In genomic region chr2:144782481-144782880, GRCm38 (mm10) we compare ENCODE assay signal across 18 mouse cellular contexts. TPM values are rescaled to one million over a fixed set of nuclear protein-coding genes. Genes with fewer than 3 reads are reported as not detected.
"Had no signal": no experiment of that assay in that cellular context is flagged by ENCODE, and none has a peak within 500 bp of the region (broad histone marks: within the 10 kb centered on the region; RNA-seq: fewer than 3 reads in every experiment).

No protein-coding gene starts in this region.

- H3K27ac ChIP-seq: kidney, postnatal 0 days; layer of hippocampus, adult 2 months; limb, embryonic 13.5 days; liver, embryonic 14.5 days; midbrain, embryonic 10.5 days; neural tube, embryonic 12.5 days; stomach, postnatal 0 days had no signal

- H3K9ac ChIP-seq: limb, embryonic 13.5 days; liver, embryonic 14.5 days; neural tube, embryonic 12.5 days had no signal

- H3K27me3 ChIP-seq: limb, embryonic 13.5 days; neural tube, embryonic 12.5 days had no signal

- H3K9me3 ChIP-seq: limb, embryonic 13.5 days; midbrain, embryonic 10.5 days; neural tube, embryonic 12.5 days had no signal

- H3K4me1 ChIP-seq: limb, embryonic 13.5 days; midbrain, embryonic 10.5 days; neural tube, embryonic 12.5 days had no signal

- H3K36me3 ChIP-seq: limb, embryonic 13.5 days; midbrain, embryonic 10.5 days; neural tube, embryonic 12.5 days had no signal

- DNase-seq: left cerebral cortex, postnatal 4 days; lung, adult 2 months; lung, postnatal 36 days; midbrain, embryonic 14.5 days; thymus, postnatal 4 days had no signal

- H3K4me3 ChIP-seq: layer of hippocampus, adult 2 months; limb, embryonic 13.5 days; midbrain, embryonic 10.5 days; neural tube, embryonic 12.5 days had no signal

- H3K4me2 ChIP-seq: limb, embryonic 13.5 days; neural tube, embryonic 12.5 days had no signal

RNA-seq across cellular contexts. Expression of gene Scp2d1, which starts 41.0 kb away (rescaled TPM):
- total RNA-seq: layer of hippocampus, adult 2 months; layer of hippocampus, postnatal 10 days; left cerebral cortex, postnatal 4 days; liver, adult 2 months; megakaryocyte progenitor cell, adult 5-6 weeks; monocyte, adult 5-6 weeks; neutrophil, adult 5-6 weeks had no signal
- polyA plus RNA-seq: kidney, postnatal 0 days; limb, embryonic 13.5 days; liver, adult 2 months; liver, embryonic 14.5 days; lung, adult 2 months; lung, postnatal 0 days; midbrain, embryonic 10.5 days; midbrain, embryonic 14.5 days; neural tube, embryonic 12.5 days; stomach, postnatal 0 days had no signal
